Mouse (Mus musculus) C2C12 (cell line): ENCODE measurements around the gene Lyg2.

Source experiments
- CEBPB ChIP-seq: IDR thresholded peaks from one replicate; pipeline ENCODE4 v1.6.1; 2011; ENCODE audit warnings: low read depth, mild to moderate bottlenecking, control low read depth, moderate library complexity
- CTCF ChIP-seq: IDR thresholded peaks from one replicate; pipeline ENCODE4 v1.5.1; 2011; ENCODE audit not compliant: control insufficient read depth, insufficient read depth, insufficient read length
- FOSL1 ChIP-seq: IDR thresholded peaks from one replicate; pipeline ENCODE4 v1.8.0; 2011; ENCODE audit warnings: mild to moderate bottlenecking, low read length; ENCODE audit not compliant: poor library complexity, insufficient read depth, severe bottlenecking
- MAX ChIP-seq: IDR thresholded peaks from one replicate; pipeline ENCODE4 v1.6.1; 2011; ENCODE audit warnings: mild to moderate bottlenecking, control low read depth
- MYOD1 ChIP-seq: IDR thresholded peaks from one replicate; pipeline ENCODE4 v1.6.1; 2011; ENCODE audit warnings: low read depth; ENCODE audit not compliant: control insufficient read depth, insufficient read length
- MYOG ChIP-seq: IDR thresholded peaks from one replicate; pipeline ENCODE4 v1.6.1; 2011; ENCODE audit not compliant: control insufficient read depth, insufficient read length; ENCODE audit errors: extremely low read depth
- USF1 ChIP-seq: IDR thresholded peaks from one replicate; pipeline ENCODE4 v1.6.1; 2011; ENCODE audit warnings: low read depth, mild to moderate bottlenecking, control low read depth, moderate library complexity

GRCm38 (mm10) chr1:37869362-37869761 is 46.9 kb downstream of the Lyg2 start:
- TF ChIP-seq CTCF, result no peak
- TF ChIP-seq MYOD1, result no peak
- TF ChIP-seq CEBPB, result no peak
- no peak for TF ChIP-seq MYOG
- no peak for TF ChIP-seq FOSL1
- TF ChIP-seq USF1, result no peak
- TF ChIP-seq MAX, result no peak
